Mouse (Mus musculus): ENCODE data around the gene Triobp. TPM values are rescaled to one million over a fixed set of nuclear protein-coding genes. Genes with fewer than 3 reads are reported as not detected.

Gene Triobp
- polyA plus RNA-seq, 1 experiment: 32.9 TPM

- Histone ChIP-seq H3K4me3 (replicated peaks; ENCODE audit: control insufficient read depth, low read depth, low read length) (no peak overlapping the region), H3K27ac (ENCODE audit: control insufficient read depth, insufficient read depth, low read depth, low read length, poor library complexity) (no peak overlapping the region), H3K4me1 (ENCODE audit: control insufficient read depth, insufficient read depth, low read length) (no peaks in the 10 kb centered on the region; the same call in 1 of the 2 replicates)
- WGBS: 4% methylated on average over 7 of the region's 7 CpGs
- no peak for TF ChIP-seq POLR2A (IDR thresholded peaks at IDR 0.05; ENCODE audit: borderline replicate concordance, control insufficient read depth, low read depth, low read length)
- peak; percentile 99 for TF ChIP-seq CTCF (IDR thresholded peaks at IDR 0.05; ENCODE audit: control insufficient read depth, insufficient read depth, low read length)
These were observed 91.3 kb downstream of the Triobp start for GRCm38 (mm10) chr15:79038853-79039252.

- 6% methylated on average over 24 of the region's 24 CpGs for whole genome bisulfite sequencing
- no peaks in the 10 kb centered on the region; the same call in 1 of the 2 replicates for H3K4me1 ChIP-seq (ENCODE audit: control insufficient read depth, insufficient read depth, low read length)
These were observed 93.2 kb downstream of the Triobp start for GRCm38 (mm10) chr15:79040501-79041416.

GRCm38 (mm10) chr15:79041585-79041984 lies 94.1 kb downstream of the Triobp start, which contains the start of gene Galr3:
Galr3 (plus strand) TSS chr15:79041885.
- Histone ChIP-seq H3K4me3 (replicated peaks; ENCODE audit: control insufficient read depth, low read depth, low read length) (peak within 1 kb of the TSS; percentile 7), H3K27ac (ENCODE audit: control insufficient read depth, insufficient read depth, low read depth, low read length, poor library complexity) (no peak within 1 kb of the TSS), H3K4me1 (ENCODE audit: control insufficient read depth, insufficient read depth, low read length) (no peaks in the 10 kb centered on the region; the same call in 1 of the 2 replicates)
- no peak for TF ChIP-seq CTCF (IDR thresholded peaks at IDR 0.05; ENCODE audit: control insufficient read depth, insufficient read depth, low read length)
- no peak for TF ChIP-seq POLR2A (IDR thresholded peaks at IDR 0.05; ENCODE audit: borderline replicate concordance, control insufficient read depth, low read depth, low read length)
- WGBS: 48% methylated on average over 6 of the region's 6 CpGs

More at GRCm38 (mm10) chr15:79040501-79041416, 93.2 kb downstream of the Triobp start:
- H3K4me3 ChIP-seq (replicated peaks; ENCODE audit: control insufficient read depth, low read depth, low read length): peak overlapping the region; percentile 7
- TF ChIP-seq POLR2A (IDR thresholded peaks at IDR 0.05; ENCODE audit: borderline replicate concordance, control insufficient read depth, low read depth, low read length): no peak
- TF ChIP-seq CTCF (IDR thresholded peaks at IDR 0.05; ENCODE audit: control insufficient read depth, insufficient read depth, low read length): no peak
- no peak overlapping the region for H3K27ac ChIP-seq (ENCODE audit: control insufficient read depth, insufficient read depth, low read depth, low read length, poor library complexity)

GRCm38 (mm10) chr15:79042721-79043491 lies 95.4 kb downstream of the Triobp start:
- no peak overlapping the region for H3K27ac ChIP-seq (ENCODE audit: control insufficient read depth, insufficient read depth, low read depth, low read length, poor library complexity)
- no peaks in the 10 kb centered on the region; the same call in 1 of the 2 replicates for H3K4me1 ChIP-seq (ENCODE audit: control insufficient read depth, insufficient read depth, low read length)
- WGBS: 3% methylated on average over 105 of the region's 105 CpGs
- TF ChIP-seq POLR2A (IDR thresholded peaks at IDR 0.05; ENCODE audit: borderline replicate concordance, control insufficient read depth, low read depth, low read length) (no peak), CTCF (IDR thresholded peaks at IDR 0.05; ENCODE audit: control insufficient read depth, insufficient read depth, low read length) (no peak)
- no peak overlapping the region for H3K4me3 ChIP-seq (replicated peaks; ENCODE audit: control insufficient read depth, low read depth, low read length)

GRCm38 (mm10) chr15:79044837-79045236 lies 97.3 kb downstream of the Triobp start:
- TF ChIP-seq POLR2A (IDR thresholded peaks at IDR 0.05; ENCODE audit: borderline replicate concordance, control insufficient read depth, low read depth, low read length): no peak
- no peak for TF ChIP-seq CTCF (IDR thresholded peaks at IDR 0.05; ENCODE audit: control insufficient read depth, insufficient read depth, low read length)
- no peak overlapping the region for H3K27ac ChIP-seq (ENCODE audit: control insufficient read depth, insufficient read depth, low read depth, low read length, poor library complexity)
- no peak overlapping the region for H3K4me3 ChIP-seq (replicated peaks; ENCODE audit: control insufficient read depth, low read depth, low read length)
- no peaks in the 10 kb centered on the region for H3K4me1 ChIP-seq (ENCODE audit: control insufficient read depth, insufficient read depth, low read length)
- WGBS: 50% methylated on average over 4 of the region's 4 CpGs

GRCm38 (mm10) chr15:79048186-79048585 lies 100.7 kb downstream of the Triobp start:
- 73% methylated on average over 4 of the region's 4 CpGs for WGBS
- no peaks in the 10 kb centered on the region for H3K4me1 ChIP-seq (ENCODE audit: control insufficient read depth, insufficient read depth, low read length)
- TF ChIP-seq CTCF (IDR thresholded peaks at IDR 0.05; ENCODE audit: control insufficient read depth, insufficient read depth, low read length) (no peak), POLR2A (IDR thresholded peaks at IDR 0.05; ENCODE audit: borderline replicate concordance, control insufficient read depth, low read depth, low read length) (no peak)
- no peak overlapping the region for H3K27ac ChIP-seq (ENCODE audit: control insufficient read depth, insufficient read depth, low read depth, low read length, poor library complexity)
- no peak overlapping the region for H3K4me3 ChIP-seq (replicated peaks; ENCODE audit: control insufficient read depth, low read depth, low read length)

- TF ChIP-seq POLR2A (IDR thresholded peaks at IDR 0.05; ENCODE audit: borderline replicate concordance, control insufficient read depth, low read depth, low read length) (no peak), CTCF (IDR thresholded peaks at IDR 0.05; ENCODE audit: control insufficient read depth, insufficient read depth, low read length) (no peak)
- H3K4me1 ChIP-seq (ENCODE audit: control insufficient read depth, insufficient read depth, low read length): no peaks in the 10 kb centered on the region
- no peak overlapping the region for H3K4me3 ChIP-seq (replicated peaks; ENCODE audit: control insufficient read depth, low read depth, low read length)
- 83% methylated on average over 9 of the region's 9 CpGs for WGBS
- H3K27ac ChIP-seq (ENCODE audit: control insufficient read depth, insufficient read depth, low read depth, low read length, poor library complexity): no peak overlapping the region
These were observed 102.8 kb downstream of the Triobp start for GRCm38 (mm10) chr15:79050160-79050845.
